Mouse (Mus musculus): ENCODE data around the gene Klhl29.

- TF ChIP-seq CTCF (IDR thresholded peaks at IDR 0.05 in 2 of 3, conservative IDR thresholded peaks at IDR 0.05 in 1 of 3; ENCODE audit: control insufficient read depth in 1 of 3, insufficient read depth in 1 of 3, low read depth in 2 of 3, low read length in 3 of 3, poor library complexity in 1 of 3, severe bottlenecking in 1 of 3) = no peak
- TF ChIP-seq POLR2A (IDR thresholded peaks at IDR 0.05; ENCODE audit: control insufficient read depth in 1 of 2, insufficient read depth in 1 of 2, low read depth in 1 of 2, low read length in 2 of 2, poor library complexity in 1 of 2) = no peak
- no peak for TF ChIP-seq CHD1 (IDR thresholded peaks at IDR 0.05; ENCODE audit: low read depth, low read length)
- TF ChIP-seq USF2 (IDR thresholded peaks at IDR 0.05; ENCODE audit: borderline replicate concordance in 1 of 2, insufficient read depth in 1 of 2, low read depth in 1 of 2, low read length in 2 of 2) = no peak
- no peak for TF ChIP-seq GATA1 (IDR thresholded peaks at IDR 0.05; ENCODE audit: low read depth, low read length)
- no peak for TF ChIP-seq EP300 (IDR thresholded peaks at IDR 0.05; ENCODE audit: low read depth in 1 of 2, low read length in 2 of 2)
- no peak for TF ChIP-seq E2F4 (IDR thresholded peaks at IDR 0.05; ENCODE audit: borderline replicate concordance, low read depth, low read length)
- TF ChIP-seq MYB (IDR thresholded peaks at IDR 0.05; ENCODE audit: low read depth, low read length) = no peak
- TF ChIP-seq NELFE (IDR thresholded peaks at IDR 0.05; ENCODE audit: low read depth, low read length) = no peak
- TF ChIP-seq MEF2A (IDR thresholded peaks at IDR 0.05; ENCODE audit: extremely low read depth, insufficient replicate concordance, low read depth, low read length, poor library complexity, severe bottlenecking) = no peak
- no peak for TF ChIP-seq GABPA (IDR thresholded peaks at IDR 0.05; ENCODE audit: low read depth, low read length)
- no peak for TF ChIP-seq ETS1 (IDR thresholded peaks at IDR 0.05; ENCODE audit: low read depth, low read length)
- no peak for TF ChIP-seq SMC3 (IDR thresholded peaks at IDR 0.05; ENCODE audit: low read depth, low read length)
These were observed 264.1 kb downstream of the Klhl29 start for GRCm38 (mm10) chr12:5111343-5111742.
